Mouse (Mus musculus) cerebellum, postnatal 10 days (tissue): Measurements from ENCODE around the gene Park7.

ENCODE experiments used
- DNase-seq, 2 experiments: peaks; one replicate each; pipeline ENCODE4 v3.0.0; 2021; ENCODE audit warnings: mixed read lengths in 2 of 2

Gene Park7

DNA sequence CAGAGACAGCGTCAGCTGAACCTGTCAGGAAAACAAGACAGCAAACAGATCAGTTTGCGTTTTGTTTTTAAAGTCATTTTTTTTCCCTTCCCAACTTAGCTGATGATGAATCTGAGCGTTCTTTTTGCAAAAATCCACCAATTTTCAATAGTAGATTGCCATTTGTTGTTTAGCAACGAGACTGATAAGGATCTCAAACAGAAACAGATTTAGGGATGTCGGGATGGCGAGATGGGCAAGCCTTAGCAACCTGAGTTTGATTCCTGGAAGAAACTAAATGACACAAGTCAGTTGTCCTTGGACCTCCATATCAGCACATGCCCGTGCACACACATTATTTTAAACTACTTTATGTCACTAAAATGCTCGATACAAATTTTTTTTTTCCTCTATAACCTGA lies 41.6 kb downstream of the Park7 start:
- DNase-seq, result no peak

DNA sequence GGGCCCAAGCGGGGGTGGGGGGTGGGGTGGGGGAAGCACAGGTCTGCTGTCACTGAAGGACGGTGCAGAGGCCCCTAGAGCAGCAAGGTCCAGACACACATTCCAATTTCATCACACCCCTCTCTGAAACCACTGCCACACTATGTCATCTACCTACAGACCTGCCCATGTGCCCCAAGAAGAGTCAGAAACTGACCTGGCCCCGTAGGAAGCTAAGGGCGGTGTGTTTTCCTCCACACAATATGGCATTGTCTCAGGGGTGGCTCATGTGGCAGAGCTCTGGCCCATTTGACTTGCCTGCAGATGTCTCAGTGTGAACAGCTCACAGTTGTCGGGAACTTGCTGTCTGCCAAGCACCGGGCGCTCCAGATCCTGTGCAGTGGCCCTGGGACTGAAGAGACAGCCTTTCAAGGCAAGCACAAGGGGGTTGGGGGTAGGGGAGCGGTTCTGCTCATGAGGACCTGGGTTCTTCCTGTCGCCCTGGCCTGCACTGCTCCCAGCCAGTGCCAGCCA lies 42.0 kb downstream of the Park7 start:
- DNase-seq, result peak; percentile 36 to 58

DNA sequence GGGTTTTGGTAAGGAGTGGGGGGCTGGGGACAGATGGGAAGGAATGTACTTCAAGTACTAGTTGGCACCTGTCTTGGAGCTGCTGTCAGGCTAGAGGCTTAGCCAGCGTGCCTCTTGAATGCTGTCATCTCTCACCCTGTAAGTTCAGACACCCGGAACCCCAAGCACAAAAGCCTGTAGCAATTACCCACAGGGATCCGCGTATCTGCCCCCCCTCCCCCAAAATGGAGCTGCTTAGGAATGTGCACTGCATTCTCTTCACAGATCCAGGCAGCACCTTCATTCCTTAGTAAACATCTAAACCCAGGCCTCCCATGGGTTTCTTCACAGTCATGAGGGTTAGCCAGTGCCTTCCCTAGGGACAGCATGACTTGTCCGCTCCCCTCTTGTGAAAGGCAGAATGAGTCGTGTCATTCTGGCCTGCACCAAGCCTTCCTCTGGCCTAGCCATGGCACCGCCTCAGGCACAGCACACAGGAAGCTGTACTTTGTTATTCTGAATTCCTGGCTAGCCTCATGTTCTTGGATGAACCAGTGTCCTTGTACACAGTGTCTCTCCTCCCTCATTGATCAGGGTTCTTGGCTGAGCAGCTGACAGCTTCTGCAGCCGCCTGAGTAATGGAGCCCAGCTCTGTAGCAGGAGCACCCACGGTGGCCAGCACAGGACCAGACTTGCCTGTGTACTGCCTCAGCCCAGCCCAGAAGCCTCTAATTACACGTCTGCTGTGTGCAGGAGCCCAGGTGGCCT lies 42.7 kb downstream of the Park7 start:
- peak; percentile 31 to 43 for DNase-seq

DNA sequence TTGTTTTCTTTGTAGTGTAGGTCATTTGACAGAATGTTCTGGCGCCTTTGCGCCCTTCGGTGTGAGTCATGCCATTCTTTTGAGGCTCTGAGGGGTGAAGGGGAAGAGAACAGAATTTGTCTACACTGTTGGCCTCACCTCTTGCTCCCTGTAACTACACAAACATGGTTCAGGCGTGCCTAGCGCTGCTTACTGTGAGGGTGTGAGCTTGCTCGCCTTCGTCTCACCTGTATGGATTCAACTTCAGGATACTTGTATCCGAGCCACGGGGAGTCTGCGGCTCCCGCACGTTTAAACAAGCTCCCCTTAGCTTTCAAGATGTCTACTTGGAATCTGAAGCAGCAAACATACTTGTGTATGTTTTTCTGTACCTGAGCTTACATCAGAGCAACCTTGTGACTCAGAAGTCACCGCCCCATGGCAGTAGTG lies 43.3 kb downstream of the Park7 start:
- DNase-seq, result no peak

DNA sequence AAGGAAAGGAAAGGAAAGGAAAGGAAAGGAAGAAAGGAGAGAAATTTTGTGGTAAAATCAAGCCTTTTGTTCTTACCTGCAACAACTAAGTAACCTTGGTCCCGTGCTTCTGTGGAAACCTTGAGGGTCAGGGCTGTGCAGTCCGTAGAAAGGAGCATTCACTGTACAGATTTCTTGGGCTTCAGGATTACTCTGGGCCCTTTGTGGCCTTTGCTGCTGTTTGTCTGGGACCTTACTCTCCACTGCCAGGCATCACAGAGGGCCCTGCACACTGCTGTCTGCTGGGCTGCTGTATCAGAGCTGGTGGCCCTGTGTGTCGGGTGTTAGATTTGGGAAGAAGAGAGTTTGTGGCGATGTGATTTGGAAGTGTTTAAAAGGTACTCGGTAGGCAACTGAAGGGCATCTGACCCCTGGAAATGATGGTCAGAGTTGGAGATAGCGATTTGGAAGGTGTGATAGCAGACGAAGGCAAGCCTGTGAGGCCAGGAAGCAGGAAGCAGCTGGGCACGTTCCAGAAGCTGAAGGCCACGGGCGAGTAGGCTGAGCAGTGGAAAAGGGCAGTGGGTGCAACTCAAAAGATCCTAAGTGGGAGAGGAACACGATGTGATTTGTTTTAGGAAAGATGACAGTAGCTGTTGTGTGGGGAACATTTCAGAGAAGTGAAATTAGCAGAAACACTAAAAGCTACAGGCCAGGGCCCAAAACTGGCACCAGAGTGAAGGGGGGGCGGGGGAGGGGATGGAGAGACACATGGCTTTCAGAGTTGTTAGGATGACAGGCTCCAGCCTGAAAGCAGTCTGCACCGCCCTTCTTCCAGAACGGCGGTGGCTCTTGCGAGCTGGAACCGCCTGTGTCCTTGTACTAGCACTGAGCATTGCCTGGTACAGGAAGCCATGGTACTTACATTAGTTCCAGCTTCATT lies 44.7 kb downstream of the Park7 start:
- DNase-seq, result no peak

DNA sequence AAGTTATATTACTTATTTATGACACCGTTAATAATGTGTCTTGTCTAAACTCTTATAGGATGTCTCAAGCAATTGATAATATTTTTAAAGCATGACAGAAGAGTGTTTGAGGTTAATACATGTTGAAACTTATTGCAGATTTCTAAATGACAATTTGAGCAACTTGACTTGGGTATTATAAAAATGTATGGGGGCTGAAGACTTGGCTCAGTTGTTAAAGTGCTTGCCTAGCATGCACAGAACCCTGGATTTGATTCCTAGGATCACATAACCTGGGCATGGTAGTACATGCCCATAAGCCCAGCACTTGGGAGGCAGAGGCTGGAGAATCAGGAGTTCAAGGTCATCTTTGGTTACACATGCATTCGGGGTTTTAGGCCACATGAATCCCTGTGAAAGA lies 45.4 kb downstream of the Park7 start:
- no peak for DNase-seq

DNA sequence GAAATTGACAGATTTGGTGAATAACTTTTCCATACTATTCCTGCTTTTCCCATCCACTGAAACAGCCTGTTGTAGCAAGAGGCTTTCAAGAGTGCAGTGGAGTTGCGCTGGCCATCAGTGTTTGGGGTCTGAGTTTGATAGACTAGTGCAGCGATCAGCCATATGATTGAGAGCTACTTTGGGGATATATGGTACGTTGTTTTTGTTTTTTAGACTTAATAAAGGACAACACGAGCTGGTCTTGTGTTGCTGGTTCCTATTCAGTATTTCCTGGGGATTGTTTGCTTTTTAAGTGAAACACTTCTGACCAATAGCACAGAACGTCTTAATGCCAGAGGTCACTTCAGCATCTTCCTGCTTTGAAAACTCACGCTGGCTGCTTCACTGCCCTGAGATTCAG lies 46.1 kb downstream of the Park7 start:
- no peak for DNase-seq

DNA sequence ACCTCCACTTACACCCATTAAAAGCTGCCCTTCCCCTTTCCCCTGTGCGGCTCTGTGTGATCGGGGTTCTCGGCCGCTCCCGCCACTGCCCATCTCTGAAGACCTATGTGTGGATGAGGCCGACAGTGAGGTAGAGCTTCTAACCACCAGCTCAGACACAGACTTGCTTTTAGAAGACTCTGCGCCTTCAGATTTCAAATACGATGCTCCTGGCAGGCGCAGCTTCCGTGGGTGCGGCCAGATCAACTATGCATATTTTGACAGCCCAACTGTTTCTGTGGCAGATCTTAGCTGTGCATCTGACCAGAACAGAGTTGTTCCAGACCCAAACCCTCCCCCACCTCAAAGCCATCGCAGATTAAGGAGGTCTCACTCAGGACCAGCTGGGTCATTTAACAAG lies 47.7 kb downstream of the Park7 start:
- no peak for DNase-seq

DNA sequence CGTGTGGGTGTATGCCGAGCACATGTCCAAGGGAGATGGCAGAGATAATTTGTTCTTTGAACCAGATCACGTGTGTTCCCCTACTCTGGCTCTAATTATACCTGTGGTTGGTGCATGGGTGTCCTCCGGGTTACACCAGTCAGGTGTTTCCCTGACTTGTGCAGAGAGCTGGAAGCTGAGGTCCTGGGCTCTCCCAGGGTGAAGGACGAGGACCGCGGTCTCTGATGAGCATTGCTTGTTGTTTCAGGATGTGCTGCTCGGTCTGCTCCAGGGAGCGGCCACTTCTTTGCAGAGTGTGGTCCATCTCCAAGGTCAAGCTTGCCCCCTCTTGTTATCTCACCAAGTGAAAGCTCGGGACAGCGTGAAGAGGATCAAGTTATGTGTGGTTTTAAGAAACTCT lies 48.2 kb downstream of the Park7 start:
- no peak for DNase-seq

DNA sequence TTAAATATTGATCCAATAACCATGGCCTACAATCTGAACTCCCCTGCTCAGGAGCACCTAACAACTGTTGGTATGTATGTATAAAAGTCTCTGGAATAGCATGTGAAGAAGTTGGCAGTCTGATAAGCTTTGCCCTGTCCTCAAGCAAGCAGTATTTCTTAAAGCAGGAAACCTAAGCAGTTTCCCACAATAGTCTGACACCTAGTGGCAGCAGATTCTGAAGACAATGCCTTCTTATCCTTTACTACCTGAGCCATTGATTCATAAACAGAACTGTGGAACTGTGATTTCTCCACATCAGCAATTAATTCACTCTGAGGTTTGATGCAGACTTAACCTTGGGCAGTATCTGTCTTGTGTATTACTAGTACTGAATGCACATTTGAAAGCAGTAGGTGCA lies 48.9 kb downstream of the Park7 start:
- peak; percentile 36 to 61 for DNase-seq

DNA sequence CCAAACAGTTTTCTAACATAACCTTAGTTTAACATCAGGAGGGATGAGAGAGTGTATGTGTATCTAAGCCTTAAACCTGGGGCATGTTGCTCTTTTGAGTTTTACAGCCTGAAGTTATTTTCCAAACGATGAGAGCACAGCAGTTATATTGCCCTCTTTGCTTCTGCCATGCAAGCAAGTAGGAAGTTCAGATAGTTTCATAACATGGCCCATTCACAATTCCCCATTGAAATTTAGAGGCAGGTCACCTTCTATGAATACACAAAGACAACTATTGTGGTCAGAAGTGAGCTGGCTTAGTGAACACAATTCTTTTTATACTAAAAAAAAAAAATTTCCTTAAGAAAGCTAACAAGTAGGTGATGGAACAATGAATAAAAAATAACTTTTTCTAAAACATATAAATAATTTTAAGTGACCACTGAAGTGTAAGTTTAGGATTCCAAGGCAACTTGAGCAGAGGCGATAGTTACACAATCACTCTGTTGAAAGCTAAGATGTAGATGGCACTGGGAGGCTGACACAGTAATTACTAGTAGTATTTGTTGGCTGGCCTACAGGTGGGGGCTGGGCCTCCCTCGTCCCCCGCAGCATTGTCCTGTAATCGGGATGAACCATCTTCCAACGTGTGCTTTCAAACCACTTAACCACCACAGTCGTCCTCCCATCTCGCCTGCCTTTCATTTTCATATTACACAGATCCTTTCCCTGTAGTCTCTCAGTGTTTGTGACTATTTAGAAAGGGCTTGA lies 51.4 kb downstream of the Park7 start:
- DNase-seq, result no peak

DNA sequence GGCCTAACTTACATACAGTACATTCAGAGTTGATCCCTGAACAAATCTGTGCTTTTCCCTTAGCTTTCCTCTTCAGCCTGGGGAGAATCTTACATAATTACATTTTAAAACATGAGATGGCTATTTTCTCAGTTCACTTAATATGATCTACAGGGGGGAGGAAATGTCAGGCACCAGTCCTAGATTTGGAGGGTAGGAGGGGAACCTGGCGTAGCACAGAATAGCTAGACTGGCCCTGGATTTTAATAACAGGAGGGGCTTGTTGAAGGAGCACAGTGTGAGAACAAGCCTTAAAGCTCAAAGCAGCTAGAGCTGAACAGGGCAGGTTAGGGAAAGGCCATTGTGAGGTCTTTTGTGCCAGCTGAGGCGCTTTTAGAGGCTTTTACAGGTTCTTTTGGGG lies 53.1 kb downstream of the Park7 start:
- no peak for DNase-seq

DNA sequence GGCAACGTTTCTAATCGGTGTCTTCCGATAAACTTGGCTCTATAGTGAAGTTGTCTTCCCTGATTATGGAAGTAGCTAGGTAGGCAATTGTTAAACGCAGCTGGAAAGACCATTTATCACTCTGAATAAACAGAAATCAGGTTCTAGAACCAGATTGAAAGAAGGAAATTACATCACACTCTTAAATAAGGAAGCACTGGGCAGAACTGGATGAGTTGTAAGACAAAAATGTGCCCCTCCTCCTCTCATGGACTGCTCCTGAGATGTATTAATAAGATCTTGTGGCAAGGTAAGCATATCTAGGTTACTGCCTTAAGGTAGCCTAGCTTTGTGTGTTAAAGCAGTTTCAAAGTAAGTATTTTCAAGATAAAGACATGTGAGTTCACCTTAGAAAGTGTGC lies 53.7 kb downstream of the Park7 start:
- DNase-seq, result no peak

DNA sequence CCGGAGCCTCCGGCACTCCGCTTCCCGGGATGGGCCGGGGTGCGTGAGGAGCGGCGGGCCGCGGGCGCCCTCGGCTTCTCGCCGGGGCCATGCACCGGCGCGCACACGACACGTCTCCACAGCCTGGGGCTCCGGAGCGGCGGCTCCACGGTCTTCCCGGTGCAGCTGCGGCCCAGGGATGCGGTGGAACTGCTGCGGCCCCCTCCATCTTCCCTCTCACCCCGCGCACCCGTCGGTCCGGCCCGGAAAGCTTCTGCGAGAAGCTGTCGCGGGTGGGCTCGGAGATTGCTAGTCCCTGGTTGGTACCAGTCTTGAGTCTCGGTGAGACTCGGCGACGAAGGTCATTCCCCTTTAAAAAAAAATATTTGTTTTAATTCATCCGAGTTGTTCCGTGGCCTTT lies 58.9 kb downstream of the Park7 start:
- peak in 1 of 2 experiments; percentile 73 for DNase-seq

DNA sequence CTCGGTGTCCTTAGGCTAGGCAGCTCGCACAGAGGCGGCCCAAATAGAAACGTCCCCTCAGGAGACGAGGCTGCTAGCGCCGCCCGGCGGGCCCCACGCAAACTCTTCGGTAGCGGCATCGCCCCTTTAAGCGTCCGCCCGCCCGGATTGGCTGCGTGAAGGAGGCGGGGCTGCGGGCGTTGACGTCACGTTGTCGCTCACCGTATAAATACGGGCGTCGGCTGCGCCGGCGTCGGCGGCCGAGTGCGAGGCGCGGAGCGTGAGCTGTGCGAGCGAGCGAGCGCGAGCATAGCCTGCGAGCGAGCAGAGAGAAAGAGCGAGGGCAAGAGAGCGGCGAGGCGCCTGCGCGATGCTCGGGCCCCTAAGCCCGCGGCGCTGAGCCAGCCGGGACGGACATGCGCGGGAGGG lies 59.4 kb downstream of the Park7 start:
- peak; percentile 99 for DNase-seq

DNA sequence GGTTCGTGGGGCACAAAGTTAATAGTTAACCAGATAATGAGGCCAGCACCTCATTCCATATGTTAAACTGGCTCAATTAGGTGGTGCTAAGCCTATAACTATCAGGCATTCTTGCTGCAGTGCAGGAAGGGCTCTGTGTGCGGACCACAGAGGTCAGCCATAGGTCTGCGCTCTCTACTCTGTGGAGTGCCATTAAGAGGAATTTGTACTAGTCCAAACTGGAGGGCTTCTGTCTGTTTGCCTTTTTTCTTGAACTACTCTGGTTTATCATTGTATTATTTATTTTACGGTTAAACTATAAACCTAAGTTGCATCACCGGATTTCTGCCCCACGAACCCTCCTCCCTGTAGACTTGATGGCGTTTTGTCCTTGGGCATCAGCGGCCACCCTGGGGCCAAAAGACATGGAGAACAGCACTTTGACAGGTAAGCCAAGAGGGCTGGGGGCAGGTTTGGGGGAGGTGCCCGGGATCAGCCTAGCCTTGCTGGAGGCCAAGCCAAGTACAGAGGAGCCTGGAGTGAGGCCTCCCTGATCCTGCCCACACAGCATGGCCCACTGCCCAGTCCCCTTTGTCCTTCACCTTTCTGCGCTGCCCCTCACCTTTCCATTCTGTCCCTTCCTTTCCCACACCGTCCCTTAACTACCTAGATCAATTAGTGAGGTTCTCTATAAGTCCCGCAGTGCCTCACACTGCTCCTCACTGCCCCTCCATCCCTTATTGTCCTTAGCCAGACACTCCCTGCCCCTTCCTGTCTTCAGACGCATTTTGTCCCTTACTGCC lies 60.4 kb downstream of the Park7 start, which contains the start of gene Errfi1:
TSS of gene Errfi1 (plus strand) at position 240 of the 782 bp plus-strand sequence.
- DNase-seq, result peak; percentile 43 to 56

DNA sequence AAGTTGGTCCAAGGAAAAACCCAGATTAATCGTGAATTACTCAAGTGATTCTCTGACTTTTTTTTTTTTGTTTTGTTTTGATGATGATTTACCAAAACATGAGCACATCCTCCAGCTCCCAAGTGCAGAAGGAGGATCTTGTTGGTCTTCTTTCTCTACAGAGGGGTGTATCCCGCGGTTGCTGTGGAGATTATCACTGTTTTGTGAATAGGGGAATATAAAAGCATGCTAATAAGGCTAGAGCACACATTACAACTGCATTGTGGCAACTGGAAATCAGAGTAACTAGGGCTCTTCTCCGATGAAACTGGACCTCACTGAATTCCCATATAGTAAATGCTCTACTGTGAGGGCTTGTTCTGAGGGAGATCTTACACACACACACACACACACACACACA lies 61.8 kb downstream of the Park7 start:
- DNase-seq, result no peak

DNA sequence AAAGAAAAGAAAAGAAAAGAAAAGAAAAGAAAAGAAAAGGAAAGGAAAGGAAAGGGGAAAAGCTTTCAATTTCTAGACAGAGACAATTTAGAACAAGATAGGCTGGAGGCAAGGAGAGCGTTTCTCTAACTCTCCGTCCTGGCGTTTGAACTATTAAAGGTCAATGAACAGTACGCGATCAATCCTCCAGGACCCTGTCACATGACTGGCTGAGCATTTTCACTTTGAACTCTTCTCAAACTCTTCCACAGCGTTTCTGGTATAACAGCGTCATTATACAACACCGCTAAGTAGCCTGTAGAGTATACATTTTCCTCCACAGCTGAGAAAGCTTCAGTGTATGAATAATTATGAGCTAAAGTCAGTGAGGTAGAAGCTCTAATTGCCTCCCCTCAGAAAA lies 62.2 kb downstream of the Park7 start:
- DNase-seq, result no peak

DNA sequence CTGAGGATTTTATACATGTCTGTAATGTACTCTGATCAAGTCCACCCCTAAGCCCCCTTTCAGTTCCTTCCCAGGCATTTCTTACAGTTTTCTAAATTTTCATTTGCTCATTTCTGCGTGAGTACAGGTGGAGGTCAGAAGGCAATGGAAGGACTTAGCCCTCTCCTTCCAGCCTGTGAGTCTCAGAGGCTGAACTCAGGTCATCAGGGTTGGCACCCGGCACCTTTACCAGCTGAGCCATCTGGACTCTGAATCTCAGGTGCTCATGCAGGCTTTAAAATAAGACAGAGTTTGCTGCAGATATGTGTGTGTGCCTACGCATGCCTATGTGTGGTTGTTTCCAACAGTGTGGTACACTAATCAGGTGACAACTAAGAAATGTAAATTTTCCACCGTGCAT lies 63.3 kb downstream of the Park7 start:
- no peak for DNase-seq

DNA sequence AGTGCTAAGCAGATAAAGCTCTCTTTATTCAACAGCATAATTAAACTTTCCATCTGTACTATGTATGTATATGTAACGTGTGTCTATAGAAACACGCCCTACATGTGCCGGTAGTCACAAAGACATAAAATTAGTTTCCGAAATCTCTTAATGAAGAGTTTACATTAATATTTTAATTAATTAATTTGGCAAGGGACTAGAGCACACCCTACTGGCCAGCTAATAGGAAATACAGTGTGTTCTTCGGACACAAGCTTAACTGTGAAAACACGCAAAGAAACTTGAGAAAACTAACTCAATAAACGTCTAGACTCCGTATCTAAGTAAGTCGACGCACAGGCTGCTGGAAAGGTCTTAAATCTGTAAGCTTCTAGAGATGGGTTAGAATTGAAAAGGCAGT lies 64.3 kb downstream of the Park7 start:
- DNase-seq, result peak in 1 of 2 experiments; percentile 34
